Mouse (Mus musculus): ENCODE data around the gene Apbb2.

GRCm38 (mm10) chr5:66263398-66263797 is 355.2 kb downstream of the Apbb2 start:
- no peak for TF ChIP-seq CTCF (IDR thresholded peaks at IDR 0.05; ENCODE audit: control insufficient read depth, insufficient read depth, insufficient replicate concordance, low read depth, low read length)
- TF ChIP-seq POLR2A (IDR thresholded peaks at IDR 0.05; ENCODE audit: control insufficient read depth, low read depth, low read length) = no peak
